Mouse (Mus musculus) embryonic facial prominence, embryonic 11.5 days (tissue): ENCODE data around the gene Cbfb. TPM values are rescaled to one million over a fixed set of nuclear protein-coding genes. Genes with fewer than 3 reads are reported as not detected.
"Not testable (repeated sequence)": the region's sequence is repeated elsewhere in the genome, so short reads cannot be mapped to it uniquely, and the experiment has no call there.

Experiments used
- ATAC-seq: fragments of 200-750 bp; cut with Nextera tagmentation; replicated peaks from 2 replicates; pipeline ENCODE4 v1.8.0; 2017; ENCODE audit warnings: low read depth; ENCODE audit not compliant: insufficient number of reproducible peaks, low FRiP score, low TSS enrichment
- DNase-seq: peaks from one replicate; pipeline ENCODE4 v3.0.0-alpha.2; 2015; ENCODE audit warnings: low spot score
- H3K27ac ChIP-seq: fragments of 300-500 bp; sonication (generic); replicated peaks from 2 replicates; pipeline ENCODE4 v1.5.1; 2014; ENCODE audit warnings: mild to moderate bottlenecking, low read depth, low read length, control low read depth
- H3K27me3 ChIP-seq: fragments of 300-500 bp; sonication (generic); 2 replicates; pipeline ENCODE4 v1.6.1; 2014; ENCODE audit warnings: mild to moderate bottlenecking, low read length, moderate library complexity, mixed read lengths; ENCODE audit not compliant: control insufficient read depth, insufficient read depth
- H3K36me3 ChIP-seq: fragments of 300-500 bp; sonication (generic); replicated peaks from 2 replicates; pipeline ENCODE4 v1.6.1; 2014; ENCODE audit warnings: low read depth, mild to moderate bottlenecking, low read length, moderate library complexity, mixed read lengths; ENCODE audit not compliant: control insufficient read depth, insufficient read depth
- H3K4me1 ChIP-seq: fragments of 300-500 bp; sonication (generic); 2 replicates; pipeline ENCODE4 v1.6.1; 2014; ENCODE audit warnings: low read length, mixed read lengths; ENCODE audit not compliant: control insufficient read depth, insufficient read depth
- H3K4me2 ChIP-seq: fragments of 300-500 bp; sonication (generic); 2 replicates; pipeline ENCODE4 v1.6.1; 2014; ENCODE audit warnings: low read depth, mild to moderate bottlenecking, control low read depth, low read length, moderate library complexity
- H3K4me3 ChIP-seq: fragments of 300-500 bp; sonication (generic); 2 replicates; pipeline ENCODE4 v1.5.1; 2014; ENCODE audit warnings: low read depth, low read length, control low read depth
- H3K9ac ChIP-seq: fragments of 300-500 bp; sonication (generic); replicated peaks from 2 replicates; pipeline ENCODE4 v1.6.1; 2014; ENCODE audit warnings: mild to moderate bottlenecking, control low read depth, low read length
- H3K9me3 ChIP-seq: fragments of 300-500 bp; sonication (generic); replicated peaks from 2 replicates; pipeline ENCODE4 v1.6.1; 2016; ENCODE audit warnings: mild to moderate bottlenecking, low read length, inconsistent platforms, mixed read lengths; ENCODE audit not compliant: control insufficient read depth
- WGBS: fragments of 180-500 bp; shearing (Covaris S2); extraction: QIAGEN DNeasy Blood & Tissue Kit; methylation state at CpG from one replicate; pipeline ENCODE4 v1.1.7; 2014; 5-methylcytosine and 5-hydroxymethylcytosine counted together
- polyA plus RNA-seq: library from polyadenylated mRNA; unstranded; fragments of >200 nt; fragmentation: Nextera tagmentation; extraction: Ambion mirVana; gene quantifications from 2 replicates; pipeline ENCODE4 v1.2.1, GENCODE M21; 2014

Gene Cbfb
- polyA plus RNA-seq, 1 experiment from 2014 or later, result 139 TPM

DNA sequence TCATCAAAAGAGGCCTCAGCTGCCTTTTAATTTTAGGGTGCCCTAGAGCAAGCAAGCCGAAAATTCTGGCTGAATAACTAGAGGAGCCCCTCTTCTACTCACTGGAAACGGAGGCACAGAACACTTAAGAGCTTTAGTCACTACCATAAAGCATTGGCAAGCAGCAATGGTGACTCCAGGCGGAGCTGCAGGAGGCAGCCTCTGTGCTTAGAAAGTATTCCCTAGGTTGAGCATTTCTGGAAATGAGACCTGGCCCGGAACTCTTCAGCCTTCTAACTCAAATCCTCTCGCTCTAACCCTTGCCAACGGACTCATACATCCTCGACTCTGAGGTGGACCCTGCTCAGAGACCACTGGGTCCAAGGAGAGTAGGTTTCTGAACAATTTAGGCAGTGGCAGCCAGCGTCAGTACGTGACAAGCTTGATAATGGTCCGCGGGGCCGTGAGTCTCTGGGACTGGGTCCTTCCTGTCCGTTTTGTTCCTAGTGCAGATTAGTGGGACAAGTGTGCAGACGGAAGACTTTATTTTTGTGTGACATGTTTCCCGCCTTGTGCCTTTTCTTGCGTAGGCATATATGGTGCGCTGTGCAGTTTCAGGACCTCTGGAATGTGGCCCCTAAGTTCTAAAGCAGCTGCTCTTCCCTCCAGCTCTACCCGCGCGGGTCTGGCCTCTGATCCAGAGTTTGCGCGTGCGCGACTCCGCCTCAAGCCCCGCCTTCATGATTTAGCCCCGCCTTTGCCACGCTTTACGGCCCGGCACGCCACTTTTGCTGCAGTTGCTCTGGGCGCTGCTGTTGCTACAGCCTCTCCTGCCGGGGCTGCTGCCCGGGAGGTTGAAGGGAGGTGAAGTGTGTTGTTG, 54.2 kb downstream of the Cbfb start, which contains the start of gene D230025D16Rik:
TSS of gene D230025D16Rik (plus strand) at position 733 of the 859 bp plus-strand sequence.
- Histone ChIP-seq H3K27ac (0 out of 2 replicates have a peak within 1 kb of the TSS, but pooled peaks have one; percentile 32), H3K4me2 (peak within 1 kb of the TSS; percentile 57), H3K4me3 (peak within 1 kb of the TSS; percentile 87), H3K36me3 (no peaks in the 10 kb centered on the region), H3K9ac (peak within 1 kb of the TSS; percentile 73), H3K9me3 (no peaks in the 10 kb centered on the region), H3K4me1 (0 out of 2 replicates have a peak, but pooled peaks cover 4% of the 10 kb centered on the region), H3K27me3 (no peaks in the 10 kb centered on the region)
- 3% methylated on average over 34 of the region's 34 CpGs for WGBS
- DNase-seq, result peak; percentile 97
- peak; percentile 95 for ATAC-seq

GRCm38 (mm10) chr8:105225272-105225593, 54.8 kb downstream of the Cbfb start:
- H3K27ac ChIP-seq, result 0 out of 2 replicates have a peak overlapping the region, but pooled peaks have one; percentile 32
- H3K4me1 ChIP-seq, result 0 out of 2 replicates have a peak, but pooled peaks cover 4% of the 10 kb centered on the region
- 0% methylated on average over 27 of the region's 27 CpGs for WGBS
- peak overlapping the region; percentile 57 for H3K4me2 ChIP-seq
- H3K4me3 ChIP-seq, result peak overlapping the region; percentile 87
- DNase-seq (no peak), ATAC-seq (no peak)
- no peaks in the 10 kb centered on the region for H3K27me3 ChIP-seq
- H3K9me3 ChIP-seq, result no peaks in the 10 kb centered on the region
- H3K36me3 ChIP-seq, result no peaks in the 10 kb centered on the region
- peak overlapping the region; percentile 73 for H3K9ac ChIP-seq

DNA sequence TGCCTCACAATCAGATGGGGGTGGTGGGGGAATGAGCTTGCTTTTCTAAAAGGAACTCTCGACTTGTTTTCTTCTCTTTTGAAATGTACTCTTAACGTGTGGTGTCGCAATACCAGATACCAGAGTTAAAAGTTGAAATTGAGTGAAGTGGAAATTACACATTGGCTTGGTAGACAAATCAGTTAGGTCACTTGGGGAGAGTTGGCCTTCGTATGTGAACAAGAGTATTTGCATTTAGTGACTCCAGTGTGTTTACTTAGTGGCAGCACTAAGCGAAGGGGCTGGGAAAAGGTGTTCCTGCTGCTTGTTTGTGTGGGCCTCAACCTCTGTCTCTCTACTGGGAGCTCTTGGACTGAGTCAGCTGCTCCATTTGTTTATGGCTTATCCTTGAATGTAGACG, 55.4 kb downstream of the Cbfb start:
- ATAC-seq (no peak), DNase-seq (no peak)
- no peaks in the 10 kb centered on the region for H3K9me3 ChIP-seq
- H3K4me1 ChIP-seq, result 0 out of 2 replicates have a peak, but pooled peaks cover 4% of the 10 kb centered on the region
- no peak overlapping the region for H3K27ac ChIP-seq
- peak overlapping the region; percentile 57 for H3K4me2 ChIP-seq
- 27% methylated on average over 6 of the region's 6 CpGs for WGBS
- H3K27me3 ChIP-seq, result no peaks in the 10 kb centered on the region
- peak overlapping the region; percentile 87 for H3K4me3 ChIP-seq
- H3K9ac ChIP-seq, result peak overlapping the region; percentile 73
- H3K36me3 ChIP-seq, result no peaks in the 10 kb centered on the region

GRCm38 (mm10) chr8:105231503-105232320, 61.2 kb downstream of the Cbfb start:
- H3K4me1 ChIP-seq, result no peaks in the 10 kb centered on the region
- H3K4me3 ChIP-seq, result no peak overlapping the region
- no peak for ATAC-seq
- H3K9ac ChIP-seq, result no peak overlapping the region
- no peak overlapping the region for H3K27ac ChIP-seq
- 80% methylated on average over 12 of the region's 12 CpGs for WGBS
- H3K36me3 ChIP-seq, result no peaks in the 10 kb centered on the region
- H3K4me2 ChIP-seq, result no peak overlapping the region
- H3K27me3 ChIP-seq, result no peaks in the 10 kb centered on the region
- H3K9me3 ChIP-seq, result no peaks in the 10 kb centered on the region
- no peak for DNase-seq

DNA sequence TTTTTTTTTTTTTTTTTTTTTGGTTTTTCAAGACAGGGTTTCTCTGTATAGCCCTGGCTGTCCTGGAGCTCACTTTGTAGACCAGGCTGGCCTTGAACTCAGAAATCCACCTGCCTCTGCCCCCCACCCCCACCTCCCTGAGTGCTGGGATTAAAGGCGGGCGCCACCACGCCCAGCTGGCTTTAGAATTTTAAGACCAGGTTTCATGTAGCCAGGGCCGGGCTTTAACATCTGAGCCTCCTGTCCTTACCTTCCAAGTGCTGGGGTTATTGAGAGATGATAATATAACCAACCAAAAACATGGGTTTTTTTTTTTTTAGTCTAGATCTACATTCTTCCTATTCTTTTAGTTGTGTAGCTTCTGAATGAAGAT, 61.8 kb downstream of the Cbfb start:
- H3K27me3 ChIP-seq, H3K4me1 ChIP-seq, H3K27ac ChIP-seq, H3K9ac ChIP-seq, H3K36me3 ChIP-seq, ATAC-seq, H3K4me3 ChIP-seq, H3K9me3 ChIP-seq, H3K4me2 ChIP-seq, DNase-seq: not testable (repeated sequence)
- WGBS, result 87% methylated on average over 4 of the region's 4 CpGs

GRCm38 (mm10) chr8:105233126-105233935, 62.9 kb downstream of the Cbfb start:
- H3K36me3 ChIP-seq, result no peaks in the 10 kb centered on the region; the same call in 1 of the 2 replicates
- H3K27ac ChIP-seq, result no peak overlapping the region
- no peak overlapping the region for H3K4me3 ChIP-seq
- no peaks in the 10 kb centered on the region for H3K27me3 ChIP-seq
- H3K9ac ChIP-seq, result no peak overlapping the region
- WGBS, result 55% methylated on average over 1 of the region's 1 CpGs
- no peak for DNase-seq
- no peaks in the 10 kb centered on the region for H3K4me1 ChIP-seq
- no peak for ATAC-seq
- no peaks in the 10 kb centered on the region for H3K9me3 ChIP-seq
- H3K4me2 ChIP-seq, result no peak overlapping the region

DNA sequence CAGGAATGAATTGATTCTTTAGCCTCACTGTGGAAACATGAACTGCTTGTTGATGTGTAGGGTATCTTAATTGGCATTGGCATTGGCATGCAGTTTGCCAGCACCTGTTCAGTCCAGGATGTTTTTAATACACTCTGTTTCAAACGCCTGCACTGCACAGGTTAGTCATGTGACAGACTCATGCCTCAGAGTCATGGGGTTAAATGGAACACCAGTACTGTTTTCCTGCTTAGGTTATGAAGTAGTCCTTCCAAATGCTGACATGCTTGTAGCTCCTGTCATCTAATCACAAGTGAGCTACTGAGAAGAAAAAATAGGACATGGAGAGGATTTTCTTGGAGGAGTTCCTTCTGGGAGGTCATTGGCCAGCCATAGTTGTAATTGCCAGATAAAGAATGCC, 64.7 kb downstream of the Cbfb start:
- 61% methylated on average over 1 of the region's 1 CpGs for WGBS
- H3K4me1 ChIP-seq, result no peaks in the 10 kb centered on the region
- no peaks in the 10 kb centered on the region; the same call in none of the 2 replicates for H3K36me3 ChIP-seq
- no peak overlapping the region for H3K27ac ChIP-seq
- no peak for DNase-seq
- no peak overlapping the region for H3K4me3 ChIP-seq
- no peaks in the 10 kb centered on the region for H3K27me3 ChIP-seq
- ATAC-seq, result no peak
- H3K4me2 ChIP-seq, result no peak overlapping the region
- no peaks in the 10 kb centered on the region for H3K9me3 ChIP-seq
- H3K9ac ChIP-seq, result no peak overlapping the region
